Mouse (Mus musculus) inflammation-experienced regulatory T-cells, adult 6 months (primary cell): ENCODE results near the gene Rab3gap2. TPM values are rescaled to one million over a fixed set of nuclear protein-coding genes. Genes with fewer than 3 reads are reported as not detected.

Experiments used
- ATAC-seq: one replicate; pipeline ENCODE4 v1.8.0; 2017
- polyA plus RNA-seq, 3 experiments: library from polyadenylated mRNA; unstranded; fragments of 100-300 nt; shearing (Covaris generic); gene quantifications; one replicate each; pipeline ENCODE4 v1.2.1; 2017

Rab3gap2 gene
- polyA plus RNA-seq, 3 experiments from 2014 or later = 12.7 to 16.1 (median 15.8) TPM

DNA sequence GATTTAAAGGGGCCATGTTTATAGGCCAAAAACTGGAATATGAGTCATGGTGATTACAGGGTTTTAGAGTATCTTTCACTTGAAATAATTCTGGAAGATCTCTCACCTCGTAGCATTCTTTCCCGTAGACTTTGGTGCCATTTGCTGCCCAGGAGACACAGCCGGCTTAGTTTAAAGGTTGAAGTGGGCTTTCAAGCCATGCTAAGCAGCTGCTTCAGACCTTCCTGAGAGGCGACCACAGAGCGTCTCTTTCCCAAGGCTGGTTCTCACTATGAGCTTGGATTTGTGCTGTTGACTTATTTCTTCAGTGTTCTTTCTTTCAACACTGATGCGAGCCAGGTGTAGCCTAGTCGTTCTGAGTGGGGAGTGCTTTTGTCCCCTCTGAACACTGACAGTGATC, 23.8 kb downstream of the Rab3gap2 start:
- ATAC-seq = no peak

DNA sequence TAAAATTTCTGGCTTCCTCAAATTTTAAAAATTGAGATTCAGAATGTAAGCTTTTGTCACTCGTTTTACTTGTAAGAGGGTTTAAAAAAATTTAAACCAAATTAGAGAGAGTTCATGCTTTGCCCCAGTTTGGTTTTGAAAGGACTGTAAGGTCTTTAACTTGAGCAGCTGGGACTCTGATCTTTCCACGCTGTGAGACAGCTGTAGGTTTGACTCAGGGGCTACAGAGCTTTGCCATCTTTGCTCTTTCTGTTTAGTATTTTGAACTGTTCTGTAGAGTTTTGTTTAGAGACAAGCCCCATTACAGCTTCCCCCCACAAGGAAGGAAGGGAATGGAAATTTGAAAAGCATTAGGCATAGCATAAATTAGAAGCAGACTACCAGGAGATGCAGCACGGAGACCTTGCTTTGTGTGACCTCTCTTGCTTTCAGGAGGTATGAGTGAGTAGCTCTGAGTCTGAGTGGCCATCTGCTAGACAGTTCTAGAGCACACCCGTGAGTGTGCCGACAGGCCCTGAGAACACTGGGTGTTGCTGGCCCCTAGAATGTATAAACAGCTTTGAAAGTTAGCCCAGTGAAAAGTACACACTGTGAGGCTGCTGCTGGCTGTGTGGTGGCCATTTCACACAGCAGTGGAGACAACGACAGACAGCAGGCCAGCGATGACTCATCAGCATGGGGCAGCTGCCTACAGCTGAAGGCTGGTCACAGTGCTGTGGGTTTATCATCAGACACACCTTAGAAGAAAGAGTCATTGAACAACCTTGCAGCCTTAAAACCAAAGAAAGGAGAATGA, 25.7 kb downstream of the Rab3gap2 start:
- ATAC-seq = no peak

DNA sequence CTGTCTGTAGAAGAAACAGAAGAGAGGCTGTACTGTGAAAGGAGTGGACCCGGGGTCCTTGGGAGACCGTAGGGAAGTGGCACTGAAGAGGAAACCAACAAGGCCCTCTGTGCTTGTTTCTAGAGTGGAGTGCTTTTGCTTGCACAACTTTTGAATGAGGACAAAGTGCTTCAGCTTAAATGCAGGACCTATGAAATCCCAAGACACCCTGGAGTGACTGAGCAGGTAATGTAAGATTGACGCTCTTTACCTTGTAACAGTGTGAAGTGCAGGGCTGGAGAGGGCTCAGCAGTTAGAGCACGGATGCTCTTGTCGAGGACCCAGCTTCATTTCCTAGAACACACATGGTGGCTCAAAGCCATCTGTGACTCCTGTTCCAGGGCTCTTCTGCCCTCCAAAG, 31.9 kb downstream of the Rab3gap2 start:
- ATAC-seq = no peak

DNA sequence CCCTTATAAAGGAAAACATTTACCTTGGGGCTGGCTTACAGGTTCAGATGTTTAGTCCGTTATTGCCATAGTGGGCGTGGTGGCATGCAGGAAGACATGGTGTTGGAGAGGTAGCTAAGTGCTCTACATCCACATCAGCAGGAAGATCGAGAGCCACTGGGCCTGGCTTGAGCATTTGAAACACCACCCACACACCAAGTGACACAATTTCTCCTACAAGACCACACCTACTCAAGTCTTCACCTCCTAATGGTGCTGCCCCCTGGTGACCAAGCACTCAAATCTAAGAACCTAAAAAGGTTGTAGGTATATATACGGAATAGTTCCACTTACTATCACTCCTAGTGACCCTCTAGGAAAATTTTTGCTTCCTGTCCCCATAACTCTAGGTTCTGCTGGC, 32.6 kb downstream of the Rab3gap2 start:
- no peak for ATAC-seq

DNA sequence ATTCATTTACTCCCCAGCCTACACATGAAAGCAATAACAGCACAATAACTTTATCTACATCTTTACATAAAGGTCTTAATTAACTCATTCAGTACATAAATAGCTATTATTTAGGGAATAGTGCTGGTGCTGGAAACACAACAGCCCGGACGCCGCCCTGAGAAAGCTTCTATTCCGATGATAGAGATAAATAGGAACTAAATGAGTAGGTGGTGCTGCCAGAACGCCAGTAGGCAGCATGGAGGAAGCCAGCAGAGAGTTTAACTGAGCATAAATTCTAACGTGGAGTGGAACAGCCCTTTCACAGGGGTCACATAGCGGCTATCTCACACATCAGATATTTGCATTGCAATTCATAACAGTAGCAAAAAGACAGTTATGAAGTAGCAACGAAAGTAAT, 39.1 kb downstream of the Rab3gap2 start:
- ATAC-seq = no peak

DNA sequence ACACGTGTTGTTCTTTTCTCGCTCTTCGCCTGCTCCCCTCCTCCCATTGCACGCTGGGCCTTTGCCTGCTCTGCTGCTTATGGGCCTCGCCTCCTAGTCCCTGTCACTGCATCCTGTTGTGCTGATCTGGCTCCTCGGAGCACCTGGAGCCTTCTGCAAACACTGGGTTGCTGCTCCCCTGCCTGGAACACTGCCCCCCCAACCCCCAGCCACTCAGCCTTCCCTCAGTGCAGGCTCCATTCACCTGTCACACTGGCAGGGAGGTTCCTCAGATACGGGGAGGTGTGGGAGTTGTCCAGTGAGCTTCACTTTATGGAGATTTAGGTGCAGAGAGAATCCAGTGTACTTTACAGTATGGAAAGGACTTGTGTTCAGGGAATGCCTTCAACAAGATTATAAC, 41.5 kb downstream of the Rab3gap2 start:
- no peak for ATAC-seq

DNA sequence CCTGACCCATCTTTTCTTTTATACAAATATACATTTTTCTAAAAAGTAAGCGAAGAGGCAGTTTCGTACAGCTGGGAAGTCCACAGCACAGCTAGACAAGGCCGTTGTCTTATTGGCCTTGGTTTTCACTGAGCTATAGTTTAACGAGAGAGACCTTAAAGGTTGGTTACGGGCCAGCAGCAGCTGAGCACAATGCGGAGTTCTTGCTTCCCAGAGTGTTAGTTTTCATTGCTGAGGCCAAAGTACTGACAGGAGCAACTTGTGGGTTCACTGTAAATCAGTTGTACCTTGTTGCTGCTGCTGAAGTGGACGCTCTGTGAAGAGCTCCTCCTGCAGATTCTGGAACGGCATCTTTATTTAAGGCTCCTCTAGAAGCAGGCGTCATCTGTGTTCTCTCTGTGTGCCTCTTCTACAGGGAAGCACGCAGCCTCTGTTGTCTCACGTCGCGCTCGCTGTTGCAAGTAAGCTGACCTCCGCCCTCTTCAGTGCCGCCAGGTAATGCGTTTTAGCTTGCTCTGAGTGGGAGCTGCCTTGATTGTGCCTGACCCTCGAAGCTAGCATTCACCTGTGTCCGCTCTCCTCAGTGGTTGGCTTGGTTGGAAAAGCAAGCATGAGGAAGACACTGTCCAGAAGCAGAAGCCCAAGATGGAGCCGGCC, 43.6 kb downstream of the Rab3gap2 start:
- no peak for ATAC-seq

DNA sequence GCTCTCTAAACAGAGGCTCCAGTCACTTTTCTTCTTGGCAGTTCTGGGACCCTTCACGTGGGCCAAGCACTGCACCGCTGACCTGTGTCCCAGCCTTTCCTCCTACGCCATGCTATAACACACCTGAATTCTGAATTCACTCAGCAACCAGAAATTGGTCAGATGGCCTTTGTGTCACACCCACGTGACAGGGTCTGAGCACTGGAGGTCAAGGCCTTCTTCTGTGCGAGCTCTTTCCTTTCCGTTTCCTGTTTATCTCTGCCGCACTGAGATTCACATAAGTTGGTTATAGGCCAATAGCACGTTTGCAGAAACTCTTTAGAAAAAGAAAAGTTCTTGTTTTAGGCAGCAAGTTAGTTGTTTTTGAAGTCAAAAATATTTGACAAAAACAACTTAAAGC, 44.8 kb downstream of the Rab3gap2 start:
- no peak for ATAC-seq

DNA sequence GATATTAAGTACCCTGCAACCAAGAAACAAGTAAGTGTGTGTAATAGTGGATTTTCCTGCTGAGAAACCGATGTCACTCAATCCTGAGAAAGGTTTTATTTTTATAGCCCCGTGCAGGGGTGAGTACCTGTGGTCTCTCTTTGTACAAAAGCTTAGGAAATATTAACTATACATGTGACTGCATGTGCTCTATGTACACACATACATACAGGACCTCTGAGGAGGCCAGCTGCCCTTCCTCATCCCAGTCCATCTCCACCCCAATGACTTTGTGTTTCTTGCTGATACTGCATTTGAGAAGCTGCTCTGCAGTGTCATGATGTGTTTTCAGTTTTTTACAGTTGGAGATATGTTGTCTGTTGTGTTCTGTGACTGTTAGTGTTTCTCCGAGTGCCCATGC, 48.4 kb downstream of the Rab3gap2 start:
- no peak for ATAC-seq

DNA sequence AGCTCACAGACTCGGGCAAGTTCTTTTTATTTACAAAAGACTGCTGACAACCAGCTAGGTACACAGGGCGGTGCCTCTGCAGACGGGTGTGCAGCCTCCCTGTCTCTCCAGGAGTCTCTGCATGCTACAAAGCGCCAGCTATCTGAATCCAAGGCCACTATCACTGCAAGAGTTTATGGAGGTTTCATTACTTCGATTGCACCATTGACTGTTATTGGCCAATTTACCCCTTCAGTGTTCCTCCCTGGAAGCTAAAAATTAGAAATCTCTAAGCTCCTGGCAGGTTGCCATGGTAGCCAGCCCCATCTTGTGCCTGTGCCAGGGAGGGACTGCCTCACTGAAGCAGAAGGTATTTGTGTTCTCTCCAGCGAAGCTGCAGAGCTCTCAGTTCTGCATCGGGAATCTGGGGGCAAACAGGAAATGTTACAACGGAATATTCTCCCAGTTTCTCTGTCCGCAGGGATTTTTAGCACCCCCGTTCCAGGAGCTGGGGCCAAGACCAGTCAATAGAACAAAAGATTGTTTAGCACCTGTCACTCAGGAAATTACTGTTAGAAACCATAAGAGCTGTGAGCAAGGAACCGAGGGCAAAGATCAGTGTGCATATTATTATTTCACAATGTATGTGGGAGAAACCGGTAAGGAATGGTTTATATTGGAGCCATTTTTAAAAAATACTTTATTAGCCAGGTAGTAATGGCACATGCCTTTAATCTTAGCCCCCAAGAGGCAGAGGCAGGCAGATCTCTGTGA, 49.4 kb downstream of the Rab3gap2 start:
- ATAC-seq = no peak

DNA sequence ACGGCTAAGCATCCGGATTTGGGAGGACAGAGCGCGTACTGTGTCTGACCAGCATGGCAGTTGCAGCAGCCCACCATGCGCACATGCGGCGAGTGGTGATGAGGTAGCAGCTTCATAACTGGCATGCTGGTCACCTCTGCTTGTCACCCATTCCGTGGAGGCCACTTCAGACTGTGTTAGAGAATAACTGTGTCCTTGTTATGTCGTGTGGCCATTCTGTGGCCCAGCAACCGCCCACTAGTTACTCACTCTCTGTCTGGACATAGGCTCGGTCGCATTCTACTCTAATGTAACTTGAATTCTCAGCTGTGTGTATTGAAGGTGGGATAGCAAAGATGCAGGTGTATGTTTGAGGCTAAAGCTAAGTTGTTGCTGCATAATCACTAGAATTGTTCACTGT, 51.4 kb downstream of the Rab3gap2 start:
- ATAC-seq = no peak

DNA sequence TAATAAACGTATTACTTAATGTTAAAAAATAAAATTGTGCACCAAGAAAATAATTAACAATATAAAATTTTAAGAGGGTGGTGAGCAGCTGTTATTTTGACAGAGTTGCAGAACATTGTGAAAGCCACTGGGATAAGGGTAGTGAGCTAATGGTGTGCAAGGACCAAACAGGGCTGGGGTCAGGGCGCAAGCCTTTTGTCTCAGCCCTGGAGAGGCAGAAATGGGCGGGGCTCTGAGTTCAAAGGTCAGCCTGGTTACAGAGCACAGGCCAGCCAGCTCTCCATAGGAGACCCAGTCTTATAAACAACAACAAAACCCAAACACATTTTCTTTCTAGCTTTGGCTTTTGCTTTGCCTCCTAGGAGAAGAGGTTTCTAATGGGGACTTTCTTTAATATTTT, 52.8 kb downstream of the Rab3gap2 start:
- no peak for ATAC-seq

DNA sequence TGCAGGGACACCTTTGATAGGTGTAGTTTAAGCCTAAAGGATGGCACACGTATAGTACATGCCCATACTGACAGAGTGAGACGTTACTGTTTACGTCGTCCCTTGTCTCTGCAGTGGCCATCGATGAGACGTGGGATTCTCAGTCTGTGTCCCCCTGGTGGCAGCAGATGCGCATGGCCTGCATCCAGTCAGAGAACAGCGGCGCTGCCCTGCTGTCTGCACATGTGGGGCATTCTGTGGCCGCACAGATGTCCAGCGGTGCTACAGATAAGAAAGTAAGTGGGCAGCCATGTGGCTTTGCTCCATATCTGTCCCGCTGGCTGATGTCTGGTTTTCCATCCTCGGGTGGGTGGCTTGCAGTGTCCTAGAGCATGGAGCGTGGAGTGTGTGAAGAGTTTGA, 58.6 kb downstream of the Rab3gap2 start:
- ATAC-seq = no peak

DNA sequence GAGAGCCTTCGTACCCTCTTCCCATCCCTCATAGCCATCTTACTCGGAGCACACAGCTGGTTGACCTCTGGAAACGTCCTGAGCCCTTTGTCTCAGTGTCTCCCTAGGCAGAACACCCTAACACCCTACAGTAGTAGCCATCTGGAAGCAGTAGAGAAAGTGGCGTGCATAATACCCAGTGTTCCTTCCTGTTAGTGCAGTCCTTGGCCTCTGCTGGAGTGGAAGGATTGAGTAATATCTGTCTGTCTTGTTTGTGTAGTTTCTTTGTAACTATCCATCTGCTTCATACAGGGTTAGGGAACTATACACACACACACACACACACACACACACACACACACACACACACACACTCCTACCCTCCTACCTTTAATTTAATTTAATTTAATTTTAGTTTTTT, 64.8 kb downstream of the Rab3gap2 start:
- ATAC-seq = no peak

DNA sequence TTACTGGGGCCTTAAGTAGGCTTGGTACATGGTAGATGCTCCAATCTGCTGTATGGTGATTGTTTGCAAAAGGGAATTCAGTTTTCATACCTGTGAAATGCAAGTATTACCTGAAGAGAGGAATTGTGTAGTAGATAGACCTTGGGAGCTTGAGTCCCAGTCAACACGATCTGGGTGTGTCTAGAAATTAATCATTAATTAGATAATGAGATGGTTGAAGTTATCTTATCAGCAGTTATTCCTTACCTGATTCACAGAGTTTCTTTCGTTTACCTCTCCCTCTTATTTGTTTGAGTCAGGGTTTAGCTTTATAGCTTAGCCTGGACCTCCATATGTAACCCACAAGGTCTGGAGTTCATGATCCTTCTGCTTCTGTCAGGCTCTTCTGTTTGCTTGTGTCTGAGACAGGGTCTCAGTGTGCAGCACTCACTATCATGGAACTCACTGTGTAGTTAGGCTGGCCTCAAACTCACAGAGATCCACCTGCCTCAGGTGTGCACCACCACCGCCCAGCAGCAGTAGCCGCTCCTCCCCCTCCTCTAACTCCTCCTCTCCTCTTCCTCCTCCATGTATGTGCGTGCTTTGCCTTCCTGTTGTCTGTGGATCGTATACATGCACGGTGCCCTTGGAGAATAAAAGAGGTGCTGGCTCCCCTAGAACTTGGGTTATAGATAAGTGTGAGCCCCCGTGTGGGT, 66.6 kb downstream of the Rab3gap2 start:
- no peak for ATAC-seq

DNA sequence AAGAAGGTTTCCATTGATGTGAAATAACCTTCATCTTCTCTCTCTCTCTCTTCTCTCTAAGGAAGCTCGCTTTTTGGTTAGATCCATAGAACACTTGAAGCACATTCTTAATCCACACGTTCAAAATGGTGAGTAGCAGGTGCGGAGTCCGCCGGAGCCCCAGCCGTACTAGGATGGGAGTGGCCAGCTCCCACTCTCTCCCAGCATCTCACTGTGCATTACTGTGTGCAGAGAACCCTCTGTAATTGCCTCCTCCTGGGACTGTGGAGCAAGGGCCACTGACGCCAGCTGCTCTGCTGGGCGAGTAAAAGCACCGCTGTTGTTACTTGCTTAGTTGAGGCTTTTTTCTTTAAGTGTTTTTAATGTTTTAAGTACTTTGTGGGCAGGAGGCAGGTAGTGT, 67.5 kb downstream of the Rab3gap2 start:
- no peak for ATAC-seq

DNA sequence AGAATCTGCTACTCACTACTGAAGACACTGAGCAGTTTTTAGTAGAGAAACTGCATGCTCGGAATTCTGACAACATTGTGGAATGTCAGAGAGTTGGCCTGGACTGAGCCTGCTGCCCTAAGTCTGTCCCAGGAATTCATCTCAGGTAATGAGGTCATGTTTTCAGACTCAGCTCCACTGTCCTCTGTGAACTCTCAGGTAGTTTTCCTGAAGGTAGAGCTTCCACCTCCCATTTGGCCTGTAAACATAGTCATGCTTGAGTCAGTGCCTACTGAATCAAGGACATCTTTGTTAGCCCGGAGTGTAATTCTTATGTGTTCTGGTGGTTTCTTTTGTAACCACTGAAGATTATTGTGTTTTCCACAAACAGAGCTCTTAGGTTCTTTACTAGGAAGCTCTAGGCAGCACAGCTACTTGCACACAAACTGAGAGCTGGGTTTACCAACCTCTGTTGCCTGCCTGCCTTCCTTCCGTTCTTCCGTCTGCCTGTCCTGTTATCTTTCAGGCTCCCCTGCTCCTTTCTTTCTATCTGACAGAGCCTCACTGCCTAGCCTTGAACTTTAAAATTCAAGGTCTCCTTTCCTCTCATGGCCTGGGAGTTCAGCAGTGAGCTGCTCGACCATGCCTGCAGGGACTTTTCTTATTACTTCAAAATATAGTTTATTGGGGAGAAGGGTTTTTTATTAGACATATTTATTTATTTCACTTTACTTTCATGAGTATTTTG, 71.1 kb downstream of the Rab3gap2 start:
- no peak for ATAC-seq

DNA sequence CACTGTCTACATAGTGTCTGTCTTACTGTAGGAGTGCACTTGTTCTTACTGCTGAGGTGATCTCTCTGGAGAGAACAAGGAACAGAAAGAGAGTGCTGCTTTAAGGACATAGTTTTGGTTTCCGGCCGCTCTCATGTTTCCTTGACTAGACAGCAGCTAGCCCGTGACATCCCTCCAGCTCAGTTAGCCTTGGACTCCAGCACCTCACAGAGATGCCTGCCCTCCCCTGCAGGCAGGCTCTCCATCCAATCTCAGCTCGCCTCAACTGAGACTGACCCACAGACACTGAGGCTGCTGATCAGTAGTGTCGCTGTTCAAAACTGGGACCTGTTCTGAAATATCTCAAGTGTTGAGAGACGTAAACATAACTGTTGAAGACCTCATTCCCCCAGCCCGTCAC, 72.1 kb downstream of the Rab3gap2 start:
- no peak for ATAC-seq

DNA sequence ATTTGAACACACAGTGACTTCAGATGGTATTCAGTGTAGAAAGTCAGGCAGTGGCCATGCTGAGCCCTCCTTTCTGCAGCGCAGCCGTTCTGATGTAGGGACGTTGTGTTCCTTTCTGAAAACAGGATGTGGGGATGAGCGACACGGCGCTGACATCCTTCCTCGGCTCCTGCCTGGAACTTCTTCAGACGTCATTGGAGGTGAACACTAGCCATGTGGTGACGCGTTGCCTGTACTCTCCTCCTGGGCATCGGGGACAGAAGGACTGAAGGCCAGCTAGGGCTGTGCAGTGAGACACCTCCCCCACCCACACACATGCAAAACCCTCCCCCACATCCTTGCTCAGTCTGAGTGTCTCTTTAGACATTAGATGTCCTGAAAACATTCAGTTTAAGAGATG, 73.1 kb downstream of the Rab3gap2 start:
- ATAC-seq = no peak

DNA sequence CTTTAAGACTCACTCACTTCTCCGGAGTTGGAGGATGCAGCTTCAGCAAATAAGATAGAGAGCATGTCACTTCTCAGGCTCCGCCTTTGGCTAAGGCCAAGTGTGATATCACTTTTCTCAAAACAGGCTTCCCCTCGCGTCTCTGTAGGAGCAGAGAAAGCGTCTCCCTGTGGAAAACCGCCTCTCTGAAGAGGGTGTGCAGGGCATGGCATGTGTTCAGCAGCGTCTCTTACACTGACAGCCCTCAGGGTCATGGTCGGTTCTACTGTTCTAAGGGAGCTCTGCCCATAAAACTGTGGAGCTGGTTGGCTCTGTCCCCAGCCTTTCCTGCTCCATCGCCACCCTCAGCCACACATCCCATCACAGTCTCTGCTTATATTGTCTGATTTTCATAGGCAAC, 75.4 kb downstream of the Rab3gap2 start:
- no peak for ATAC-seq

DNA sequence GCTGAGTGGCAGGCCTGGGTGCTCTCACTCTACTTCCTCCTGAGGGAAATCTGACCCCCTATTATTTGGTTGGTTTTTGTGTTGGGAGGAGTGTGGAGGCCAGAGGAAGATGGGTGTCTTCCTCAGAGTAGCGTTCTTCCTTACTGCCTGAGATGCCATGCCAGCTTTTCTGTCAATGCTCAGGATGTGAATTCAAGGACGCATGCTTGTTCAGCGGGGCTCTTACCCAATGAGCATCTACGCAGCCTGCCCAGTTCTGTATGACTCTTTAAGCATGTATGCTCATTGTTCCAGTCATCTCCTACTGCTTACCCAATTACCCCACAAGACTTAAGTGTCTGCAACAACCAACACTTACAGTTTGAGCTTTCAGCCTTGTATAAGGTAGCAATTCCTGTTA, 76.7 kb downstream of the Rab3gap2 start:
- no peak for ATAC-seq

DNA sequence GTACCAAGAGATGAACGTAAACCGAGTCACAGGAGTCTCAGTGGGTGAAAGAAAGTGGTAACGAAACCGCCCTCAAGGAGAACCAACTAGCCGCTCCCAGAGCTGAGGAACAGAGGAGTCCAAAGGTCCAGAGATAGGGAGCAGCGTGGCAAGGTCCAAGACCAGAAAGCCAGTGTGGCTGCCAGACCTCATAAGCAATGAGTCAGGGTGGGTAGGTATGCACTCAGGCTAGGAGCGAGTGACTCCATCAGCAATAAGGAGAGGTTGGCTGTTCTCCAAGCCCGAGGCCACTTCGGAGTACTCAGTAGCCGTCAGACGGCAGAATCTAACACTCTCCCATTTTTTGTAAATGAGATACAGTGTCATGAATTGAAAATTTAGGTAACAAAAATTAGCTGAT, 78.9 kb downstream of the Rab3gap2 start:
- no peak for ATAC-seq

DNA sequence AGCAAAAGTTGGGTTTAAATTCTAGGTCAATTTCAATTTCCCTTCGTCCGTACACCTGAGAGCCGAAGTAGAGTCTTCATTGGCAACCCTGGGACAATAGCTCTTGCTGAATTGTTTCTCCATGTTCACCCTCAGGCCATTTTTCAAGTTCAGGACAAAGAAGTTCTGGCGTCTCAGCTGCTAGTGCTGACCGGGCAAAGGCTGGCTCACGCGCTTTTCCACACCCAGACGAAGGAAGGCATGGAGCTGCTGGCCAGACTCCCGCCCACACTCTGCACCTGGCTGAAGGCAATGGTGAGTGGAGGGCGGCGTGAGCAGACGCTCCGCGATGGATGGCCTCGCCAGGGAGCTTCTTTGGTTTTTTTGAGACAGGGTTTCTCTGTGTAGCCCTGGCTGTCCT, 79.3 kb downstream of the Rab3gap2 start:
- no peak for ATAC-seq
